Mouse (Mus musculus) liver, adult (tissue): ENCODE data around the gene Gm28230.

Experiments
- GATA4 ChIP-seq: IDR thresholded peaks from 2 replicates; pipeline ENCODE4 v1.6.1; 2014; ENCODE audit warnings: mild to moderate bottlenecking, low read length; ENCODE audit not compliant: insufficient replicate concordance

Gene Gm28230

DNA sequence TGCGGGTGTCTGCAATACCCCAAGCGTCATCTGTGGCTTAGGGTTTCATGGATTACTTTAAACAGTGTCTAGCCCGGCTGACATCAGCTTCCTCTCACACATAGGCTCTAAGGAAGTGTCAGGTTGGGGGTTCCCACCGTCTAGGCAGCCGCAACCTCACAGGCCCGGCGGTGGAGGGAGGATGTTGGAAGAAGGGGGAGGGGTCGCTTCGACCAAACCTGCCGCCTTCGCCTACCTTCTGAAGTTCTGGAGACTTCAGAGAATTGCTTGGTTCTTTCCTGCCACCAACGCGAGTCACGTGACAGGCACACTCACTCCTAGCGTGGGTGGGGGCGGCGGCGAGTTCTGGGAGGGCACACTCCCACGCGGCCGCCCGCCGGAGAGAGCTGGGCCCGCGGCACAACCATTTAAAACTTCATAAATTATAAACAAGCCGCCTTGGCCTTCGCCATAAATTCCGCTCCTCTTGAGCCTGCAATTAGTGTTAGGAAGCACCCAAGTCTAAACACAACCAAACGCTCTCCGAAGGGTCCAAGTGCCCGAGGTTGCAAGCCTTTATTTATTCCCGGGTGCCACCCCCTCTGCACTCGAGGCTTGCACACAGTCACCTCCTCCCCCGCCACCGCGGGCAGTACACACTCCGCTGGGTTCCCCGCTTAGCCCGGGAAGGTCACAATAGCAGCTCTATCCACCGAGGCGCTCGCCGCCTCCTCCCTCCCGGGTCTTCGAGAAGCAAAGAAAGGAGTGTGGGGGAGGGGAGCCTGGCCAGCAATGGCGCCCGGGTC is 23.0 kb downstream of the Gm28230 start:
- no peak for TF ChIP-seq GATA4

DNA sequence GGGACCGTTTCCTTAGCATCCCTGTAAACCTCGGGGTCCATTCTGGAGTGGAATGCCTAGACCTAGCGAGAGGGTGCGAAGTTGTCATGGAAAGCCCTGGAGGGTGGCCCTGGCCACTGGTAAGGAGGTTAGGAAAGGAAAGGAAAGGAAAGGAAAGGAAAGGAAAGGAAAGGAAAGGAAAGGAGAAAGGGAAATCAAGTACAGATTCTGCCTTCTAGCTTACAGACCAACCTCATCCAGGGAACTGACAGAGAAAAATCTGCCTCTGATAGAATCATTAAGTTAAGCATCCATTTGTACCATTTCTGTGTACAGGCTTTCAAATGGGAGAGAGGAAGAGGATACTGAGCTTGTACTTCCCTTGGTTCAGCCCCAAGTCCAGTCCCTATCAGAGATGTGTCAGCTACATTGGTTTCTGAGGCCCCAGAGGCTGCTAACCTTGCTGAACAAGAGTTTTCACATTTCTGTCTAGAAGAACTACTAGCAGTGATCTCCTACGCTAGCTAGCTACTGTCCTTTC is 24.3 kb downstream of the Gm28230 start:
- TF ChIP-seq GATA4, result no peak

DNA sequence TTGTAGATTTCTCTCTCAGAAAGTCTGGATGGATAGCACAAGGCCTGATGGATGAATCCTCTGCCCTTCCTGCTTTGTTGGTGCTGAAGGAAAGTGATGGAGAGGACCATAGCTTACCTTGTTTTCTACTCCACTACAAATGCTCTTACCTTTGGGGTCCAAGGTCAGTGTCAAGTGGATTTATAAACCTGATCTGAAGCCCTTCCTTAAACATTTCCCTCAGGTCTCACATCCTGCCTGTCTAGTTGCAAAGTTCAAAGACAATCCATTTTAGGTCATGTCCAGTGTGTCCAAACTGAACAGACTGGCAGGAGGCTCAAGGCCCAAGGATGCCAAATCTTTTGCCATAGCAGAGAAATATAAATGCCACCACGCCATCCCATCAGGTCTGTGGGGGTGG is 25.3 kb downstream of the Gm28230 start:
- no peak for TF ChIP-seq GATA4

DNA sequence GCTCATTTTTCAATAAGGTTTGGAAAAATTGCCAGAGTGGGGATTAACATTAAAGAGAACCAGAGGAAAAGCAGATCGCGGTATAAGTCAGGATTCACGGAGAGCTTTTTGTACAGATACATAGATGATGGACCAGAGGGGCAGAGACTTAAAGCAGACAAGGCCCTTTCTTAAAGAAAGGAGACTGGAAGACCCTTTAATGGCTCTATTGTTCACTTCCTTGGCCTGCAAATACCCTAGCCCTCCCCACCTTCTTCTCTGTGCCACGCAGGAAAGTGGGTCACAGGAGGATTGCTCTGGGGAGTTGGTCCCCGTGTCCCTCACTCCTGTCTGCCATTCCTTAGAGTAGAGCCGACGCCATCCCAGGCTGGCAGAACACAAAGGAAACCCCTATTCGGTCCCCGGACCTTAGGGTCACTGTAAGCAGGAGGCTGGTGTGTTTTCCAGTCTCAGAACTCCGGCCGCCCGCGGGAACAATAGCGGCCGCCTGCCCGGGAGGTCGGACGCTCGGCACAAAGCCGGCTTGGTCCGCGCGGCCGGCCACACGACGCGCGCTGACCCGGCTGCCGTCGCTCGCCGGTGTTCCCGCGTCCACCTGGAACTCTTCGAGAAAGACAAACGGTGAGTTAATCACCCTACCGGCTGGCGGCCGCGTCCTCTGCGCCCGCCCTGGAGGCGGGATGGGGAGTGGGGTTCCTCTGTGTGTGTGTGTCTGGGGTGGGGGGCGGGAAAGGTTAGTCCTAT is 26.1 kb downstream of the Gm28230 start:
- TF ChIP-seq GATA4, result no peak

DNA sequence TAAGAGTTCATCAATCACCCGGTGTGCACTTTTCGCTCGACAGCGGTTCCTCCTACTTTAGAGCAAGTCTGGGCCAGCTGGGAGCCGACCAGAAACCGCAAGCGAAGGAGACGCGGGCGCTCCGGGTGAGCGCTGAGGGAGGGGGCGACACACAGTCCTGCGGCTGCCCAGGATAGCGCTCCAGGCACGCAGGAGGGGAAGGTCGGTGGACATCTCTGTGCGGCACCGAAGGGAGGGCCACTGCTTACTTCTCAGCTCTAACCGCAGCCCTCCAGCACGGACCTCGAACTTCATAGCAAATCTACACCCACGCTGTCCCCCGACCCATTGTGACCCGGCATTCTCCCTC is 26.6 kb downstream of the Gm28230 start:
- no peak for TF ChIP-seq GATA4

DNA sequence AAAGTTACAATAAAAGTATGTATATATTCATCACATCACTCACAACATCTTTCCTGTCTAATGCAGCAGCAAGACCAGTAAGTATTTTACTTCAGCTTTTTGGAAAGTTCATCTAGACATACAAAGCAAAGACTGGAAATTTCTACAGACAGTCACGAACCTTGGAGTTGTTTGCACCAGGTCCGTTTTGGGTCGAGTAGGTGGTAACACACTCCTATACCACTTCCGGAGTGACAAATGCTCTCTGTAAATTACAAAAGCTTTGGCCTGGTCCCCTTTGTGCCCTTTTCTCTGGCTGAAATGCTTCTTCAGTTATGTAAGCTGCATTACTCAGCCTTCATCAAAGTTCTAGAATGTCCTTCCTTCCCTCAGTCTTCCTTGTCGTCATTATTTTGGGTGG is 27.2 kb downstream of the Gm28230 start:
- TF ChIP-seq GATA4, result no peak

DNA sequence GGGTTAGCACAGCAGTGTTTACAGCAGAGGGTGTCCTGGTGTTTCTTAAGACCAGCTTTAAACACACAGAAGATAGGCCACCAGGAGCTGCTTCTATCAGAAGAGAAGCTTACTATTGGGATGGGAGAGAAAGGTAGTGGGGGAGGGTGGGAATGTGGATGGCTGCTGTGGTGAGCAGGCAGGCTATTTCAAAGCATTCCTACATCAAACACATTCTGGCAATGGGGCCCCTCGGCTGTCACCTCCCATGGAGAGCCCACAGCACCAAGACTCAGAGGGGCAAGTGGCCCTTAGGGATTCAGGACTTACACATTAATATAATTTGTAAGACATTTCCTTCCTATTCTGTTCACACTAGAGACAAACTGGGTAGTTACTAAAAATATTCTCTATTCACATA is 33.6 kb downstream of the Gm28230 start:
- no peak for TF ChIP-seq GATA4

DNA sequence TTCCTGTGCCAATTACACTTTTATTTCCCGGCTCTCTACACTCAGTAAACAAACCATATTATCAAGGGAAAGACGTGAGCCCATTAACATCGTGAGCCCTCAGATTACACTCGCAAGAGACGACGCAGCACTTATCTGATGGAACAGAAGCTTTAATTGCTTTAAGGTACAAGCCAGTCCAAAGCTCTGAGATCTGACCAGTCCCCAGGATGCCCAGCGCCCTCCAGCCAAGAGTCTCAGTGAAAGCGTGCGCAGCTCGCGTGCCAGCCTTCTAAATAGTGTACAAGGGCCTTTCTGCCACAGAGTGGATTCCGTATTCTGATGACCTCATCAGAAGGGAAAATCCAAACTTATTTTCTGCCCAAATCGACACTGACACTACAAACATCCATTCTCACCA is 35.4 kb downstream of the Gm28230 start:
- no peak for TF ChIP-seq GATA4

DNA sequence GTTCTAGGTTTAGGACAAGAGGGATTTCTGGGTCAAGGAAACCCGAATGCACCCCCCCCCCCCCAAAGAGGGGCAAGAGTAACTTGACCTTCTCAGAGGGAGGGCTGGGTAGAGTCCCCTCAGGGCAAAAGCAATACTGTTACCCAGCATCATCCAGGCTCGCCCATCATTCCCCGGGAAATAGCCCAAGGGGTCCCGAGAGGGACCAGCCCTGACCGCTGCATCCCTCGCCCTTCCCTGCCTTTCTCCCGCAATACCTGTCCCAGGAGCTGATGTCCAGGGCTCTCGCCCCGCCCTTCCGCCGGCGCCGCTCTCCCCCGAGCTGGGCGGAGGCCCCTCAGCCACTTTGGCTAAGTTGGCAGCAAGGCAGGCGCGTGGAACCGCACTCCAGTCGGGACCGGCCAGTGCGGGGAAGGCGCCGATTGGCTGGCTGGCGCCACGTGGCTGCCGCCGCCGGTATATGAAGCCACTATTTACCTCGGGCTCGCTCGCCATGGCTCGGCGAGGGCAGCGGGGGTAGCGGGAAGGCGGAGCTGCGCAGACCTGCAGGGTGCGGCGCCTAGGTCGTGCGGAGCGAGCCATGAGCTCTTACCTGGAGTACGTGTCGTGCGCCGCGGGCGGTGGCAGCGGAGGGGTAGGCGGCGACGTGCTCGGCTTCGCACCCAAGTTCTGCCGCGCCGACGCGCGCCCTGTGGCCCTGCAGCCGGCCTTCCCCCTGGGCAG is 36.2 kb downstream of the Gm28230 start, which contains the start of gene Hoxd1:
Gene Hoxd1, plus strand, starts transcription at position 459 of the 723 bp plus-strand sequence.
- TF ChIP-seq GATA4, result no peak

DNA sequence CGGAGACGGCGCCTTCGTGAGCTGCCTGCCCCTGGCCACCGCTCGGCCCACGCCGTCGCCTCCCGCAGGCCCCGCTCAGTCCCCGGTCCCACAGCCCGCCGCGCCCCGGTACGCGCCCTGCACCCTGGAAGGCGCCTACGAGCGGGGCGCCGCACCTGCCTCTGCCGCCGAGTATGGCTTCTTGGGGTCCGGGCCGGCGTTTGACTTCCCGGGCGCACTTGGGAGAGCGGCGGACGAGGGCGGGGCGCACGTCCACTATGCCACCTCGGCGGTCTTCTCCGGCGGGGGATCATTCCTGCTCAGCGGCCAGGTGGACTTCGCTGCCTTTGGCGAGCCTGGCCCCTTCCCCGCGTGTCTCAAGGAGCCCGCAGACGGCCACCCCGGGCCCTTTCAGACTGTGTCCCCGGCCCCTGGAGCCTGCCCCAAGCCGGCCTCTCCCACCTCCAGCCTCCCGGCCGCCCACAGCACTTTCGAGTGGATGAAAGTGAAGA is 36.8 kb downstream of the Gm28230 start:
- TF ChIP-seq GATA4, result no peak

DNA sequence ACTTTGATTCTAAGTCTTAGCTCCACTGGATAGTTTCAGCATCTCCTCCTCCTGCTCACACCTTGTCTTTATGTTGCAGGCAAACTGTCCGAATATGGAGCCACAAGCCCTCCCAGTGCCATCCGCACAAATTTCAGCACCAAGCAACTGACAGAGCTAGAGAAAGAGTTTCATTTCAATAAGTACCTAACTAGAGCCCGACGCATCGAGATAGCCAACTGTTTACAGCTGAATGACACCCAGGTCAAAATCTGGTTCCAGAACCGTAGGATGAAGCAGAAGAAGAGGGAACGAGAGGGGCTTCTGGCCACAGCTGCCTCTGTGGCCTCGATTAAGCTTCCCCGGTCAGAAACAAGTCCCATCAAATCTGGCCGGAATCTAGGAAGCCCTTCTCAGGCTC is 37.4 kb downstream of the Gm28230 start:
- no peak for TF ChIP-seq GATA4

DNA sequence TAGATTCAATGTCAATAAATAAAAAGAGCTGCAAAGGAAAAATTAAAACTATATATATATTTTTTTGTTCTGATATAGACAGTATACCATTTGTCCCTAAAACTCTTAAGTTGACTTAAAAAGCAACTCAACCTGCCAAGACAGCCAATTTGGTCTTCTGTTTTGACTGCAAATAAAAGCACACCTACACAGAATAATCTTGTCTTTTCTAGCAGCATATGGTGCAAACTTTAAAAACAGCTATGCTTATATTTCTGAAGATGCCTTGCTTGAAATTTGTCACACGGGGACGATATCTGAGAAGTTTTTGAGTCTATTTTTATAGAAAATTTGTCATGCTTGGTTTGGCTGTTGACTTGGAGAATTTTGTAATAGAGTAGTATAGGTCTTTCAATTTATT is 47.8 kb downstream of the Gm28230 start:
- TF ChIP-seq GATA4, result no peak

DNA sequence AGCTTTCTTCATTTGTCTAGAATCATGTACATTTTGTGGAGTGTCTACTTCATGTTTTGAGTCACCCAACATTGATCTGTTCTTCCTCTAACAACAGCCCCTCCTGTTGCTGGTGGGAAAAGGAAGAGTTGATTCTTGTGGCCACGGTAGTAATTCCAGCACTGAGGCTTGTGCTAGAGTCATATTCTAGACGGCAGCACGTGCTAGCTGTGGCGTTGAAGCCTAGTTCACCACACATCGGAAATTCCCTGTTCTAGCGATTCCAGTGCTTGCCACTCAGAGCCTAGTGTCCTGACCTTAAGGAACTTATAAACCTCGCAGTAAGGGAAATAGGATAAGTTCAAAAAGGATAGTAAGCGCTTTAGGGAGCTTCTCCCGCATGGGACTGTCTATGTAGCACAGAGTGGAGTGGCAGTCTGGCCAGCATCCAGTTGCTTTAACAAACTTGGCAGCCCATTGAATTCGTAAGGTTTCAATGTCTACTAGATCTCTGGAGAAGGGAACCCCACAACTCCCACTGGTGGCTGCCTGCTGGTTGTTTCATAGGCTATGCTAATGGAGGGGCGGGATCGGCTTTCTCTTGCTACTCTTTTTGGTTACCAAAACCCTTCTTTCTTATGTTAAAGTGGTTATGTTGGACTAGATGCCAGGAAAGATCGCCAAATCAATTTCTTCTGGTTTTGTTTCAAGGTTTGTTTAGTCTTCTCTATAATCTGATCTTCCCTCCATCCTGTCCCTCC is 51.2 kb downstream of the Gm28230 start:
- no peak for TF ChIP-seq GATA4

DNA sequence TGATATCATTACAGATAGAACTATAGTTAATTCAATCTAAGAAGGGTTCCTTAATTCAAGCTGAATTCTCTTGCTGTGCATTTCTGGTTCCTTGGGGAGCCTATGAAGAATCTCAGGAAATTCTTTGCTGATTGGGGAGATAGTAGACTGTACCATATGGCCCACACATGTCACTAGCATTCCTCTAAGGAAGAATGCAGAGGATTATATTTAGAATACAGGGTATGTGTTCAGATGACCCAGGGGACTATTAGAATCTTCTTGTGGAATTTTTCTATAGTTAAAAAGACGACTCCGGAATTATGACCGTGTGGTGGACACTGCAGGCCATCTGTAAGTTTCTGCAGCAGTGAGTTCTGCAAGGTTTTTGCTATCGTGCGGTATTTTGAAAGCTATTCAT is 54.9 kb downstream of the Gm28230 start:
- no peak for TF ChIP-seq GATA4

DNA sequence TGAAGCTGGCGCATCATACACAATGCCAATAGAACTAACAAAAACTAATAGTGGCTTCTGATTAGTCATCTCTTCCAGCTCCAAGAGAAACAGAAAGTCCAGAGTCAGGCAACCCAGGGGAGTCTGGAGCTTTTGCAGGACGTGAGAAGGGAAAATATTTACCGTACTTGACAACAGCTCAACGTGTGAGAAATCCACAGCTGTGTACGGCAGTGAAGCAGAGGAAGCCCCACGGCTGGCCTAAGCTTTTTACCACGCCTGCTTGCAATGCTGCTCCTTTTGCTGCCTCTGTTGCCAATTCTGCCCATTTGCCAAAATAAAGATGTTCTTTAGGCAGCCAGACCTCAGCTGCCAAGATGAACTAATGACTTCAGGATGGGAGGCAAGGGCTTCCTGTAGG is 69.0 kb downstream of the Gm28230 start:
- no peak for TF ChIP-seq GATA4
